Mouse (Mus musculus) CD4-positive, CD25-positive, alpha-beta regulatory T cell (primary cell): ENCODE results near the gene Serpinb9c. TPM values are rescaled to one million over a fixed set of nuclear protein-coding genes. Genes with fewer than 3 reads are reported as not detected.

Source experiments
- polyA plus RNA-seq: library from polyadenylated mRNA; unstranded; fragments of 100-300 nt; shearing (Covaris generic); gene quantifications from one replicate; pipeline ENCODE4 v1.2.1, GENCODE M21; 2017

Gene Serpinb9c
- not detected for polyA plus RNA-seq

GRCm38 (mm10) chr13:33159642-33160041 lies at the start of gene Serpinb9c:
Gene Serpinb9c, minus strand, starts transcription at chr13:33159742.

GRCm38 (mm10) chr13:33192659-33193058 lies 33.1 kb upstream of the Serpinb9c start, which contains the start of gene Serpinb9d:
Gene Serpinb9d, plus strand, starts transcription at chr13:33192959.

Other genes with a start within 250 kb of the Serpinb9c start
- 15.2 TPM for gene Serpinb6b, start 194.5 kb downstream of the Serpinb9c start, polyA plus RNA-seq
- 19.5 TPM for gene Serpinb9, start 156.5 kb downstream of the Serpinb9c start, polyA plus RNA-seq
- 0.07 TPM for gene Serpinb9b, start 132.3 kb downstream of the Serpinb9c start, polyA plus RNA-seq
- gene Serpinb1b, start 81.2 kb downstream of the Serpinb9c start, polyA plus RNA-seq, result not detected
- not detected for gene Serpinb9d, start 33.2 kb upstream of the Serpinb9c start, polyA plus RNA-seq
- gene Serpinb9e, start 89.9 kb upstream of the Serpinb9c start, polyA plus RNA-seq, result not detected
- gene Serpinb9f, start 164.3 kb upstream of the Serpinb9c start, polyA plus RNA-seq, result not detected
- 0.23 TPM for gene Gm11397, start 236.0 kb upstream of the Serpinb9c start, polyA plus RNA-seq